Mouse (Mus musculus): Measurements from ENCODE around the gene Coro2b. TPM values are rescaled to one million over a fixed set of nuclear protein-coding genes. Genes with fewer than 3 reads are reported as not detected.

Gene Coro2b
- total and polyA plus RNA-seq, 2 experiments from 2014 or later, result 31.6 to 53.2 TPM

GRCm38 (mm10) chr9:62401589-62401988, 135.3 kb downstream of the Coro2b start:
- Histone ChIP-seq H3K4me1 (ENCODE audit: insufficient read depth) (no peaks in the 10 kb centered on the region), H3K27ac (ENCODE audit: low read depth, low read length) (no peak overlapping the region), H3K4me3 (ENCODE audit: low read depth, low read length) (no peak overlapping the region), H3K4me2 (ENCODE audit: low read depth) (no peak overlapping the region), H3K9ac (no peak overlapping the region), H3K36me3 (ENCODE audit: insufficient read depth) (no peaks in the 10 kb centered on the region), H3K9me3 (ENCODE audit: low read length) (no peaks in the 10 kb centered on the region), H3K27me3 (ENCODE audit: insufficient read depth, low read length) (no peaks in the 10 kb centered on the region)
- ATAC-seq (no peak), DNase-seq (no peak)
- TF ChIP-seq CTCF (IDR thresholded peaks at IDR 0.05; ENCODE audit: low read depth), result no peak
- WGBS, result 68% methylated on average over 1 of the region's 1 CpGs

- DNase-seq, result no peak
- Histone ChIP-seq H3K4me3 (ENCODE audit: low read depth, low read length) (no peak overlapping the region), H3K36me3 (ENCODE audit: insufficient read depth) (no peaks in the 10 kb centered on the region), H3K9me3 (ENCODE audit: low read length) (no peaks in the 10 kb centered on the region), H3K4me2 (ENCODE audit: low read depth) (no peak overlapping the region), H3K9ac (no peak overlapping the region), H3K4me1 (ENCODE audit: insufficient read depth) (no peaks in the 10 kb centered on the region), H3K27ac (ENCODE audit: low read depth, low read length) (no peak overlapping the region), H3K27me3 (ENCODE audit: insufficient read depth, low read length) (no peaks in the 10 kb centered on the region)
- 66% methylated on average over 11 of the region's 11 CpGs for WGBS
- TF ChIP-seq CTCF (IDR thresholded peaks at IDR 0.05; ENCODE audit: low read depth), result no peak
- no peak for ATAC-seq
Measured at GRCm38 (mm10) chr9:62400531-62401170, 136.2 kb downstream of the Coro2b start.

GRCm38 (mm10) chr9:62394163-62394562, 142.7 kb downstream of the Coro2b start:
- DNase-seq (no peak), ATAC-seq (no peak)
- Histone ChIP-seq H3K36me3 (ENCODE audit: insufficient read depth) (no peaks in the 10 kb centered on the region), H3K4me3 (ENCODE audit: low read depth, low read length) (no peak overlapping the region), H3K4me1 (ENCODE audit: insufficient read depth) (no peaks in the 10 kb centered on the region), H3K27ac (ENCODE audit: low read depth, low read length) (no peak overlapping the region), H3K9me3 (ENCODE audit: low read length) (no peaks in the 10 kb centered on the region), H3K27me3 (ENCODE audit: insufficient read depth, low read length) (no peaks in the 10 kb centered on the region), H3K4me2 (ENCODE audit: low read depth) (no peak overlapping the region), H3K9ac (no peak overlapping the region)
- WGBS, result 82% methylated on average over 2 of the region's 2 CpGs
- no peak for TF ChIP-seq CTCF (IDR thresholded peaks at IDR 0.05; ENCODE audit: low read depth)

GRCm38 (mm10) chr9:62393531-62393930, 143.3 kb downstream of the Coro2b start:
- Histone ChIP-seq H3K36me3 (ENCODE audit: insufficient read depth) (no peaks in the 10 kb centered on the region), H3K4me2 (ENCODE audit: low read depth) (no peak overlapping the region), H3K9ac (no peak overlapping the region), H3K4me1 (ENCODE audit: insufficient read depth) (no peaks in the 10 kb centered on the region), H3K27ac (ENCODE audit: low read depth, low read length) (no peak overlapping the region), H3K4me3 (ENCODE audit: low read depth, low read length) (no peak overlapping the region), H3K9me3 (ENCODE audit: low read length) (no peaks in the 10 kb centered on the region), H3K27me3 (ENCODE audit: insufficient read depth, low read length) (no peaks in the 10 kb centered on the region)
- no peak for TF ChIP-seq CTCF (IDR thresholded peaks at IDR 0.05; ENCODE audit: low read depth)
- no peak for ATAC-seq
- 75% methylated on average over 2 of the region's 2 CpGs for WGBS
- DNase-seq, result no peak

- H3K4me1 ChIP-seq (ENCODE audit: insufficient read depth), result no peaks in the 10 kb centered on the region
- H3K9ac ChIP-seq, result no peak overlapping the region
- H3K27ac ChIP-seq (ENCODE audit: low read depth, low read length), result no peak overlapping the region
- no peaks in the 10 kb centered on the region for H3K9me3 ChIP-seq (ENCODE audit: low read length)
- H3K4me3 ChIP-seq (ENCODE audit: low read depth, low read length), result no peak overlapping the region
- no peak for DNase-seq
- ATAC-seq, result no peak
- 56% methylated on average over 9 of the region's 9 CpGs for WGBS
- no peaks in the 10 kb centered on the region for H3K36me3 ChIP-seq (ENCODE audit: insufficient read depth)
- no peaks in the 10 kb centered on the region for H3K27me3 ChIP-seq (ENCODE audit: insufficient read depth, low read length)
- H3K4me2 ChIP-seq (ENCODE audit: low read depth), result no peak overlapping the region
- no peak for TF ChIP-seq CTCF (IDR thresholded peaks at IDR 0.05; ENCODE audit: low read depth)
Measured at GRCm38 (mm10) chr9:62389735-62390134, 147.1 kb downstream of the Coro2b start.

GRCm38 (mm10) chr9:62385727-62386518, 150.9 kb downstream of the Coro2b start:
- TF ChIP-seq CTCF (IDR thresholded peaks at IDR 0.05; ENCODE audit: low read depth), result no peak
- 86% methylated on average over 4 of the region's 4 CpGs for WGBS
- Histone ChIP-seq H3K36me3 (ENCODE audit: insufficient read depth) (0 out of 2 replicates have a peak, but pooled peaks cover 3% of the 10 kb centered on the region), H3K9ac (no peak overlapping the region), H3K4me1 (ENCODE audit: insufficient read depth) (no peaks in the 10 kb centered on the region), H3K27me3 (ENCODE audit: insufficient read depth, low read length) (no peaks in the 10 kb centered on the region), H3K9me3 (ENCODE audit: low read length) (no peaks in the 10 kb centered on the region), H3K27ac (ENCODE audit: low read depth, low read length) (no peak overlapping the region), H3K4me2 (ENCODE audit: low read depth) (no peak overlapping the region), H3K4me3 (ENCODE audit: low read depth, low read length) (no peak overlapping the region)
- DNase-seq, result no peak
- ATAC-seq, result no peak

- H3K27me3 ChIP-seq (ENCODE audit: insufficient read depth, low read length), result no peaks in the 10 kb centered on the region
- peaks cover 12% of the 10 kb centered on the region; the same call in 1 of the 2 replicates for H3K36me3 ChIP-seq (ENCODE audit: insufficient read depth)
- H3K9ac ChIP-seq, result no peak overlapping the region
- no peak overlapping the region for H3K27ac ChIP-seq (ENCODE audit: low read depth, low read length)
- no peak for TF ChIP-seq CTCF (IDR thresholded peaks at IDR 0.05; ENCODE audit: low read depth)
- H3K4me2 ChIP-seq (ENCODE audit: low read depth), result no peak overlapping the region
- no peaks in the 10 kb centered on the region for H3K4me1 ChIP-seq (ENCODE audit: insufficient read depth)
- H3K9me3 ChIP-seq (ENCODE audit: low read length), result no peaks in the 10 kb centered on the region
- 89% methylated on average over 6 of the region's 6 CpGs for WGBS
- no peak for DNase-seq
- ATAC-seq, result no peak
- no peak overlapping the region for H3K4me3 ChIP-seq (ENCODE audit: low read depth, low read length)
Measured at GRCm38 (mm10) chr9:62385062-62385461, 151.8 kb downstream of the Coro2b start.

All from forebrain, postnatal 0 days (tissue).